Mouse (Mus musculus) A20 (cell line): ENCODE measurements at regions not wholly inside any gene's neighbourhood (a gene's known extent, or its start where the extent isn't known, plus 50 kb on each side); places are given as distances from the start of the nearest gene placed in this dataset.
A peak's percentile ranks its signal among the peaks of the same experiment; 100 is the strongest.

ENCODE experiments used
- DNase-seq: peaks from one replicate; pipeline ENCODE4 v3.0.0-alpha.2; 2011; ENCODE audit warnings: low read depth, low spot score

DNA sequence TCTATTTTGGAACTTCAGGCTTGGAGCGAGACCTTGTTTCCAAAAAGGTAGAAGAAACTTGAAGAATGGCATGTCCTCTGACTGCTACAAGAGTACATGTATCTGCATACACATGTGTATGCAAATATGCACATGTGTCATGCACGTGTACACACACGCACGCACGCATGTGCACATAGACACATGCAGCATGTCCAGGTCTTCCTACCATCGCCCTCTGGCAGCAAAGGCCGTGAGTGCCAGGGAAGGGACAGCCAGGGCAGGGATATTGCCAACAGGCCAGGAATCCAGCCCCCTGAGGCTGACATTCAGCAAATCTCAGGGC, 231.0 kb downstream of the Clic5 start:
- DNase-seq, result no peak

DNA sequence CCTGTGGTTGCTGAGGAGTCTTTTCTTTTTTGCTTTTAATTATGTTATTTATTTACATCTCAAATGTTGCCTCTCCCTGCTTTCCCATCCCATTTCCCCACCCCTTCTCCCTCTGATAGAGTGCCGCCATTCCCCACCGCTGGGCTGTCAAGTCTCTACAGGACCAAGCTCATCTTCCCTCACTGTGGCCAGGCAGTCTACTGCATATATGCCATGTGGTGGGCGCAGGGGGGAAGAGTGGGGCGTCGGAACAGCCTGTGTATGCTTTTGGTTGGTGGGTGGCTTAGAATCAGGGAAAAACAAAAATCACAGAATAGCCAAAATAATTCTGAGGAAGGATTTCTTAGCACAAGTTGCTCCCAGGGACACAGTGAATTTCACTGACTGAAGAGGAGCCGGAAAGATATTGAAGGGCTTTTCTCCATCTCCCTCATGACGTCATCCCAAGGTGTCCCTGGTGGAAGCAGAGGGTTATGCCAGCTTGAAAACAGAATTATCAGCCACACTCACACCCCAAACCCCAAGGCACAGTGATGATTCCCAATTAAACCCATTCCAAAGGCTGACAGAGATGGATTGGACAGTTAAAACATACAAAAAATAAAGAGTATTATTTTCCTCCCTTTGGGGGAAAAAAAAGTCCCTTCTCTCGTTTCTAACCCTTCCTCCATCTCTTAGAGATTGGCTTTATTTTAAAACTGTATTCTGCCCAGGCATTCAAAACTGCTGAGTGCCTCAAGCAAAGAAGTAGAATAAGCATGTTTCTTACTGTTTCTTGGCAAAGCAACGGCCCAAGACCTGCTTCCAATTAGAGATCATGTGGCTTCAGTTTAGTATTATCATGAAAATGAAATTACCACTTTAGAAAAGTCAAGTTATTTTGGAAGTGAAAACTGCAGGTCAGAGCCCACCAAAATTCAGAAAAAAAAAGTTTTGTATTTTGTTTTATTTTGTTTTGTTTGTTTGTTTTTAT, 232.0 kb downstream of the Clic5 start:
- no peak for DNase-seq

GRCm38 (mm10) chr17:44422161-44422560, 233.8 kb downstream of the Clic5 start:
- DNase-seq, result no peak

GRCm38 (mm10) chr17:44422865-44423264, 234.5 kb downstream of the Clic5 start:
- DNase-seq, result no peak

DNA sequence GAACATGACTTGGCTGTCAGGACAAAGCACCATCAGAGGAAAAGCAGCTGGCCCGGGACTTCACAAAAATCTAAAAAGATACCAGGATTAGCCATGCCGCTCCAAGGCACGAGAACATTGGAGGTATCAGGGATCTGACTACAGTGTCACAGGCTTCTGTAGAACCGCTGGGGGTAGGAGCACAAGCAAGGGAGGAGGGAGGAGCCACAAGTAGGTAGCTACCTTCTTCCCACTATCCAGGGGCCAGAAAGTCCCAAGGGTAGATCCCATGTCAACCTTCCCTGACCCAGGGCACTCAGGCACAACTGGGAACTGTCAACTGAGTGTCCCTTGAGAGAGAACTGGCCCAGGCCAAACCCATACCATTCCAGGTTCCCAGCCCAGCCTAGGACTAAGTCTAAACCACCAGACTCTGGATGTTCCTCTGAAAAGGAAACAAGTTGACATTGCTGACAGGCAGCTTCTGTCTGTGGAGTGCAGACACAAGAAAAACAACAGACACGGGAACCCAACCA, 235.1 kb downstream of the Clic5 start:
- no peak for DNase-seq

DNA sequence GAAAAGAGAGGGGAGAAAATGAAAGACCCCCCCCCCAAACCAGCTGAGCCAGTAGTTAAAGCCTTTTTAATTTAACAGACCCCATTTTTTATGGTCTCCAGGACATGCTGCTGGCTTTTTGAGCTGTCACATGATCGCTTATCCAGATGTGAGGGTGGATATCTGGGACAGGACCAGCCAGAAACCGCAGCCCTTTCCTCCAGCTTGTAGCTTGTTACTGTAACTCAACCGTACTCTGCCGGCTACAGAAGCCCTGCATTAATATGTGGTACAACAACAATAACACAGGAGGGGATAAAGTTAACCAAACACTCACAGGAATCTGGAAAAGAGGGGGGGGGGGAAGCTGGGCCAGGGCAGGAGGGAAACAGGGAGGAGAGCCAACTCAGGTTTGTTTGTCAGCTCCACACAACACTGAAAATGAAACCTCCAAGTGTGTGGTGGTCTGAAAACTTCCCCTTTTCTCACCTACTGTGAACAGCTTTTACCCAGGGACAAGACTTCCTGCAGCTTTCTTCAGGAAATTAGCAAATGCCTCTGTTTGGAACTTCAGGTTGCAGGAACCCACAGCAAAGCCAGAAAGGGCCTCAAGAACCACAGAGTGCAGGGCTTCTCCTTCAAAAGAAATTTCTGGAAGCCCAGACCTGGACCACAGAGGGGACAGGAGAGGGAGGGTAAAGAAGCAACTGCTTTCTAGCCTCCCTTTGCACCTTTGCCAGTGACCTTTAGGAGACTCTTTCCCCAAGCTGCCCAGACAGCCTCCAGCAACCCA, 244.3 kb downstream of the Clic5 start:
- DNase-seq, result peak; percentile 64

DNA sequence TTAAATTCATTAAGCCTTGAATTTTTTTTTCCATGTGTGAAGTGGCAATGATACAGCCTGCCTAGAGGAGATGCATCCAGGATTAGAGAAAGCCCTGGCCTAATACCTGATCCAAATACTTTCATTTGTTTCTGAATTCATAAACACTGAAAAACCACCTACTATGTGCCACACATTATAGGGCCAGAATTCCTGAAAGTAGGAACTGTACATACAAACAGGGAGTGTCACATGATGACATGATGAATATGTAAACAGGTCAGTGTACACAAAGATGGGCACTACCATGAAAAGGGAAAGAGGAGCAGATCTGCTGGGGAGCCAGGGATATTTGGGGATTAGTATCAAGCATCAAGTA, 244.9 kb downstream of the Clic5 start:
- no peak for DNase-seq

- DNase-seq, result peak; percentile 31
Measured at GRCm38 (mm10) chr17:44436536-44437043, 248.2 kb downstream of the Clic5 start.

- DNase-seq, result no peak
Measured at GRCm38 (mm10) chr17:44438526-44438925, 250.1 kb downstream of the Clic5 start.

DNA sequence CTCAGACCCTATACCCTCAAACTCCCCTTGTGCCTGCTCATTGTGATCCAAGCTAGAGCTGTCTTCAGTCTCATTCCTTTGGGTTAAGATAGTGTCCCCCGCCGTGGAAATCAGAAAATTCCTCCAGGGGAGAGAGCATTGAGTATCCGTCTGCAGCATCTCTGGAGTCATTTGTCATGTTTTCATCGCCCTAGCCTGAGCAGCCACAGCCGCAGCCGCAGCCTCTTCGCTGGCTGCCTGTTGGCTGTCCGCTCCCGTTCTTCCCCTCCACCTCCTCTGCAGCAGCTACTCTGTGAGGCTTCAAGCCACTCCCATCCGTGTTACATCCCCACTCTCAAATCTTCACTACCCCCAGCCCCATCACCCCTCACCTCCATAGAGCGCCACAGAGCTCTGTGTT, 255.1 kb downstream of the Clic5 start:
- no peak for DNase-seq

GRCm38 (mm10) chr17:44445361-44445760, 257.0 kb downstream of the Clic5 start:
- no peak for DNase-seq
